Mouse (Mus musculus) ZHBTc4 (cell line): ENCODE data around the gene Ace.

Experiments used
- DNase-seq: peaks from one replicate; pipeline ENCODE4 v3.0.0-alpha.2; 2011; ENCODE audit warnings: low read depth, low spot score

Ace gene

GRCm38 (mm10) chr11:105967741-105968574 is at the start of gene Ace:
Gene Ace (plus strand): TSS chr11:105967945.
- peak; percentile 51 for DNase-seq

- no peak for DNase-seq
These were observed 47.5 kb upstream of the Ace start for GRCm38 (mm10) chr11:105920098-105920785.

- no peak for DNase-seq
These were observed 46.9 kb upstream of the Ace start for GRCm38 (mm10) chr11:105920836-105921235.

GRCm38 (mm10) chr11:105921275-105921674 is 46.5 kb upstream of the Ace start:
- DNase-seq: no peak

GRCm38 (mm10) chr11:105922769-105923663 is 44.7 kb upstream of the Ace start:
- no peak for DNase-seq

GRCm38 (mm10) chr11:105927065-105928030 is 40.4 kb upstream of the Ace start:
- DNase-seq: peak; percentile 80

- DNase-seq: no peak
These were observed 39.6 kb upstream of the Ace start for GRCm38 (mm10) chr11:105928171-105928570.

- no peak for DNase-seq
These were observed 36.4 kb upstream of the Ace start for GRCm38 (mm10) chr11:105931380-105931779.

- DNase-seq: no peak
These were observed 34.0 kb upstream of the Ace start for GRCm38 (mm10) chr11:105933746-105934145.

GRCm38 (mm10) chr11:105934303-105934711 is 33.4 kb upstream of the Ace start:
- no peak for DNase-seq

- no peak for DNase-seq
These were observed 32.9 kb upstream of the Ace start for GRCm38 (mm10) chr11:105934816-105935215.

- no peak for DNase-seq
These were observed 32.2 kb upstream of the Ace start for GRCm38 (mm10) chr11:105935496-105935895.

- DNase-seq: no peak
These were observed 31.5 kb upstream of the Ace start for GRCm38 (mm10) chr11:105936200-105936599.

GRCm38 (mm10) chr11:105936974-105937373 is 30.8 kb upstream of the Ace start:
- DNase-seq: no peak

- no peak for DNase-seq
These were observed 29.0 kb upstream of the Ace start for GRCm38 (mm10) chr11:105938771-105939170.

- DNase-seq: no peak
These were observed 25.8 kb upstream of the Ace start for GRCm38 (mm10) chr11:105941973-105942372.

GRCm38 (mm10) chr11:105943133-105944102 is 24.3 kb upstream of the Ace start:
- peak; percentile 78 for DNase-seq

- peak; percentile 84 for DNase-seq
These were observed 23.6 kb upstream of the Ace start for GRCm38 (mm10) chr11:105944126-105944621.
